Mouse (Mus musculus) lung, embryonic 14.5 days (tissue): ENCODE measurements at regions not wholly inside any gene's neighbourhood (a gene's known extent, or its start where the extent isn't known, plus 50 kb on each side); places are given as distances from the start of the nearest gene placed in this dataset.

Source experiments
- ATAC-seq: fragments of 200-750 bp; cut with Nextera tagmentation; 2 replicates; pipeline ENCODE4 v1.8.0; 2017; ENCODE audit warnings: mild to moderate bottlenecking, moderate TSS enrichment, moderate library complexity; ENCODE audit not compliant: insufficient read depth
- DNase-seq: peaks from one replicate; pipeline ENCODE4 v3.0.0-alpha.2; 2015
- H3K27ac ChIP-seq: fragments of 300-500 bp; sonication (generic); 2 replicates; pipeline ENCODE4 v1.5.1; 2014; ENCODE audit warnings: low read depth, mild to moderate bottlenecking, moderate library complexity
- H3K27me3 ChIP-seq: fragments of 300-500 bp; sonication (generic); 2 replicates; pipeline ENCODE4 v1.6.1; 2014; ENCODE audit warnings: low read length, control low read depth; ENCODE audit not compliant: insufficient read depth
- H3K36me3 ChIP-seq: fragments of 300-500 bp; sonication (generic); 2 replicates; pipeline ENCODE4 v1.6.1; 2014; ENCODE audit warnings: control low read depth; ENCODE audit not compliant: insufficient read depth
- H3K4me1 ChIP-seq: fragments of 300-500 bp; sonication (generic); 2 replicates; pipeline ENCODE4 v1.6.1; 2014; ENCODE audit warnings: antibody characterized with exemption, control low read depth; ENCODE audit not compliant: insufficient read depth
- H3K4me2 ChIP-seq: fragments of 300-500 bp; sonication (generic); 2 replicates; pipeline ENCODE4 v1.6.1; 2014; ENCODE audit warnings: mild to moderate bottlenecking
- H3K4me3 ChIP-seq: fragments of 300-500 bp; sonication (generic); 2 replicates; pipeline ENCODE4 v1.5.1; 2014; ENCODE audit warnings: low read depth, low read length
- H3K9ac ChIP-seq: fragments of 300-500 bp; sonication (generic); 2 replicates; pipeline ENCODE4 v1.6.1; 2014
- H3K9me3 ChIP-seq: fragments of 300-500 bp; sonication (generic); 2 replicates; pipeline ENCODE4 v1.6.1; 2016; ENCODE audit warnings: low read depth, low read length, control low read depth
- CTCF ChIP-seq: IDR thresholded peaks from 2 replicates; pipeline ENCODE4 v1.5.1; 2016; ENCODE audit warnings: antibody characterized with exemption, low read depth
- WGBS: fragments of 180-500 bp; shearing (Covaris S2); extraction: QIAGEN DNeasy Blood & Tissue Kit; methylation state at CpG from one replicate; pipeline ENCODE4 v1.1.7; 2014; 5-methylcytosine and 5-hydroxymethylcytosine counted together

DNA sequence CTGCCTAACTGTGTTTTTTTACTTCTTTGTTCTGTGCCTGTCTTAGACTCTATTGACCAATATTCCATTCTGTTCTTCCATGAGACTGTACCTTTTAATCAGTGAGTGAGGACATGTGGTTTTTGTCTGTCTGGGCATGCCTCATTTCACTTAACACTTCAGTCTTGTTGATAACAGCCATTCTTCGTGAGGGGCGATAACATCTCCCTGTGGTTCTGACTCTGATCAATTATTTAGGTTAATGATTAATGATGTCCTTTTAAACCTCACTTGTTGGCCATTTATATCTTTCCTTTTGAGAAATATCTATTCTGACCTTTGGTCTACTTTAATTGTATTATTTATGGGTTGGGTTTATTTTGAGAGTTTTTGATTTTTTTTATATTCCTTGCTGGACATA lies 496.0 kb downstream of the Cd109 start:
- Histone ChIP-seq H3K36me3 (no peaks in the 10 kb centered on the region), H3K9me3 (no peaks in the 10 kb centered on the region), H3K9ac (no peak overlapping the region), H3K4me3 (no peak overlapping the region), H3K4me1 (no peaks in the 10 kb centered on the region), H3K27ac (no peak overlapping the region), H3K4me2 (no peak overlapping the region), H3K27me3 (no peaks in the 10 kb centered on the region)
- TF ChIP-seq CTCF = no peak
- no peak for ATAC-seq
- WGBS = 22% methylated on average over 2 of the region's 2 CpGs
- no peak for DNase-seq

- DNase-seq (no peak), ATAC-seq (no peak)
- H3K27ac ChIP-seq = no peak overlapping the region
- H3K36me3 ChIP-seq = no peaks in the 10 kb centered on the region
- no peaks in the 10 kb centered on the region for H3K9me3 ChIP-seq
- no peak overlapping the region for H3K4me2 ChIP-seq
- no peak overlapping the region for H3K9ac ChIP-seq
- no peaks in the 10 kb centered on the region for H3K27me3 ChIP-seq
- H3K4me1 ChIP-seq = no peaks in the 10 kb centered on the region
- no peak overlapping the region for H3K4me3 ChIP-seq
- WGBS = 37% methylated on average over 1 of the region's 1 CpGs
- no peak for TF ChIP-seq CTCF
These were observed 525.6 kb downstream of the Cd109 start for GRCm38 (mm10) chr9:79140970-79141369.

DNA sequence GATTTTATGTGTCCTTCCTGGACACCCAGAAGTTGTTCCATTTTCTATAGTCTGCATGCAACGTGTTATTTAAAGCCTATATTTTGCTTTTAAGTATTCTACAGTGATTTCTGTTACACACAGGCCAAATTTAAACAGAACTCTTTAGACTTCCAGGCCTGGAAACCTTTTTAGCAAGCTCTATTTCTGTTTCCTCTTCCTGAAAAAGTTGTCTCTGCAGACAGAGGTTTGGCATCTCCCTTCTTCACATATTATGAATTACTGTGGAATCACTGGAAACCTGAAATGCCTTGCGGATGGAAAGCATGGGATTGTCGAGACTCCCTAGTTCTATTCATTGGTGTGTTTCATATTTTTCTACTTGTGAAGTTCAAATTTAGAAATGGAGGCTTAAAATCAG lies 530.7 kb downstream of the Cd109 start:
- 77% methylated on average over 3 of the region's 3 CpGs for WGBS

DNA sequence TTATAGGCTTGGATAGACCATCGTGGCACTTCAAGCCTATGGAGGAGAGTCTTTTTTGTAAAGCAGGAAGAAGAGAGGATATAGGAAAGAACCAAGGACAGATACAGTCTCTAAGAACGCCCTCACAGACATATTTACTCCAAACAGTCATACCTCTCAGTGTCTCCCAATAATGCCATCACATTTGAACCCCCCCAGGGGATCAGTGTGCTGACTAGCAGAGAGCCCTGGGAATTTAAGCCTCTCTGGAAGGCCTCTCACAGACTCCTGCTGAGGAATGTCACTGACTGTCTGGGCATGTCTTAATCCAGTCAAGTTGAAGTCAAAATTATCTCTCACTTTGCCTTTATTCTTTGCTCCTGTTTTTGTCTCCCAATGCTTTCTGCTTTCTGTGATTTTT lies 550.2 kb downstream of the Cd109 start:
- Histone ChIP-seq H3K9me3 (no peaks in the 10 kb centered on the region), H3K4me2 (no peak overlapping the region), H3K36me3 (no peaks in the 10 kb centered on the region), H3K27ac (no peak overlapping the region), H3K4me1 (no peaks in the 10 kb centered on the region), H3K27me3 (no peaks in the 10 kb centered on the region), H3K9ac (no peak overlapping the region), H3K4me3 (no peak overlapping the region)
- 56% methylated on average over 2 of the region's 2 CpGs for WGBS
- no peak for TF ChIP-seq CTCF
- DNase-seq (no peak), ATAC-seq (no peak)

More for the DNA sequence above, 530.7 kb downstream of the Cd109 start:
- no peaks in the 10 kb centered on the region for H3K36me3 ChIP-seq
- no peaks in the 10 kb centered on the region for H3K4me1 ChIP-seq
- no peak for TF ChIP-seq CTCF
- no peak overlapping the region for H3K27ac ChIP-seq
- no peak overlapping the region for H3K9ac ChIP-seq
- no peak for DNase-seq
- ATAC-seq = no peak
- no peak overlapping the region for H3K4me3 ChIP-seq
- no peaks in the 10 kb centered on the region for H3K9me3 ChIP-seq
- H3K27me3 ChIP-seq = no peaks in the 10 kb centered on the region
- H3K4me2 ChIP-seq = no peak overlapping the region

GRCm38 (mm10) chr9:79173036-79173435 lies 545.6 kb downstream of the Col12a1 start:
- H3K4me3 ChIP-seq = no peak overlapping the region
- TF ChIP-seq CTCF = no peak
- no peak overlapping the region for H3K4me2 ChIP-seq
- no peak overlapping the region for H3K9ac ChIP-seq
- no peaks in the 10 kb centered on the region for H3K36me3 ChIP-seq
- ATAC-seq (no peak), DNase-seq (no peak)
- H3K4me1 ChIP-seq = no peaks in the 10 kb centered on the region
- H3K27me3 ChIP-seq = no peaks in the 10 kb centered on the region
- H3K9me3 ChIP-seq = no peaks in the 10 kb centered on the region
- H3K27ac ChIP-seq = no peak overlapping the region

DNA sequence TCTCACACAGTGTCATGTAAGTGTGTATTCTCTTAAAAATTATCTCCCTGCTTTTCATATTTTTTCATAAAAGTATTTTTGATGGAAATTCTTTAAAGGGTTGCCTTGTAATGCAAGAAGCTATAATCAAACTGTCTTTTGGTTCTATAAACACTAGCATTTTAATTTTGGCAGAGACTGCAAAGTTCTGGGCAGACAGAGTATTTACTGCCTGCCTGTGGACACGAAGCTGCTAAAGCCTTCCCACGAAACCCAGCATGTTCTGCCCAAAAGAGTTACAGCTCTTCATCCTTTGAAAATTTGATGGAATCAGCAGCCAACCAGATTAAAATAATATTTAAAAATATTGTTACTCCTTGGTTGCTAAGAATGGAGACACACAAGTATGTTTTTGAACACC lies 538.7 kb downstream of the Col12a1 start:
- DNase-seq (peak; percentile 45), ATAC-seq (peak; percentile 41; the same call in 1 of the 2 replicates)
- Histone ChIP-seq H3K9ac (no peak overlapping the region), H3K9me3 (no peaks in the 10 kb centered on the region), H3K4me2 (no peak overlapping the region), H3K27me3 (no peaks in the 10 kb centered on the region), H3K4me3 (no peak overlapping the region), H3K27ac (no peak overlapping the region), H3K36me3 (no peaks in the 10 kb centered on the region), H3K4me1 (no peaks in the 10 kb centered on the region)
- 53% methylated on average over 2 of the region's 2 CpGs for WGBS
- TF ChIP-seq CTCF = no peak

DNA sequence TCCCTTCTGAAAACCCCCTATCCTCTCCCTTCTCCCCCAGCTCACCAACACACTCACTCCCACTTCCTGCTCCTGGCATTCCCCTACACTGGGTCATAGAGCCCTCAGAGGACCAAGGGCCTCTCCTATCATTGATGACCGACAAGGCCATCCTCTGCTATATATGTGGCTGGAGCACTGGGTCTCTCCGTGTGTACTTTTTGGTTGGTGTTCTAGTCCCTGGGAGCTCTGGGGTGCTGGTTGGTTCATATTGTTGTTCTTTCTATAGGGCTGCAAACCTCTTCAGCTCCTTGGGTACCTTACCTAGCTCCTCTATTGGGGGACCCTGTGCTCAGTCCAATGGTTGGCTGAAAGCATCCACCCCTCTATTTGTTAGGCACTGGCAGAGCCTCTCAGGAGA lies 523.2 kb downstream of the Col12a1 start:
- ATAC-seq = no peak
- H3K9ac ChIP-seq = no peak overlapping the region
- whole genome bisulfite sequencing = 87% methylated on average over 2 of the region's 2 CpGs
- no peak overlapping the region for H3K27ac ChIP-seq
- H3K4me2 ChIP-seq = no peak overlapping the region
- no peaks in the 10 kb centered on the region for H3K36me3 ChIP-seq
- no peaks in the 10 kb centered on the region for H3K9me3 ChIP-seq
- no peak overlapping the region for H3K4me3 ChIP-seq
- DNase-seq = no peak
- H3K27me3 ChIP-seq = no peaks in the 10 kb centered on the region
- H3K4me1 ChIP-seq = no peaks in the 10 kb centered on the region
- no peak for TF ChIP-seq CTCF

DNA sequence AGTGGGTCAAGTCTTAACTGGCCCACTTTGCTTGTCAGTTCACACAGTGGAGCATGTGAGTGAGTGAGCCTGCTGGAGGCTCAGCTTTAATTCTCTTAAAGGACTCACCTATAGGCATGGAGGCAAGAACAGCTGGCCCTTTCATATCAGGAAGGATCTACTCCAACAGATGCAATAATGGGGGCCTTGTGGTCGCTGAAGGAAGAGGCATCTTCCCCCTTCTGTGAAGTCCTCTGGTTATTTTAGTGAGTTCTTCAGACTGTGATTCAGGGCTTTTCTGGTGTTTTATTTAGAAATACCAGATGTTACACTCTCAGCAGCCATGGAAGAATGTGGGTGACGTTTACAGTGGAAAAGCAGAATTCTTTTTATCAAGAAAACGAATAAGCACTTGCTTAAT lies 516.9 kb downstream of the Col12a1 start:
- H3K9ac ChIP-seq = no peak overlapping the region
- ATAC-seq (no peak), DNase-seq (no peak)
- no peak overlapping the region for H3K4me2 ChIP-seq
- no peak overlapping the region for H3K4me3 ChIP-seq
- no peaks in the 10 kb centered on the region for H3K27me3 ChIP-seq
- no peak for TF ChIP-seq CTCF
- no peaks in the 10 kb centered on the region for H3K4me1 ChIP-seq
- WGBS = 55% methylated on average over 3 of the region's 3 CpGs
- H3K9me3 ChIP-seq = no peaks in the 10 kb centered on the region
- H3K27ac ChIP-seq = no peak overlapping the region
- H3K36me3 ChIP-seq = no peaks in the 10 kb centered on the region
